Mouse (Mus musculus): ENCODE measurements around the gene Dctd.

DNA sequence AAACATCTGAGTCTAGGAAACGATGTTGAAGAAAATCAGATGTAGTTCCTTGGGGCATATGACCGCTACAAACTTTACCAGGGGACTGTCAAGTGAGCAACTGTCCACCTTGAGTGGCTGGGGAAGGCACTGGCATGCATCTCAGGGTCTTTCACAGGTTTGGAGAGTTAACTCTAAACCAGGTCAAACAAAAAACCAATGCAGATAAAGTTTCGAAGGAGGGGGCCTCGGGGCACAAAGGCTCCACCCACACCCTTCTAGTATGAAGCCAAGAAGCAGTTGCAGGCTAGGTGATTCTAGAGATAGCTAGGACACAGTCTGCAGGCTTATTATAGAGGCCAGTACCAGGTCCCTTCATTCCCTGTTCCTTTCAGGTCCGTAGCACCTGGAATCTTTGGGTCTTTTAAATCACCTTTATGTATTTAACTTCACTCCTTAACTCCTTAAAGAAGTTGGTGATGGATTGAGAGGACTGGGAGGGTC is 10.5 kb downstream of the Dctd start:
- TF ChIP-seq CTCF (IDR thresholded peaks at IDR 0.05; ENCODE audit: low read depth, low read length), result no peak
- no peak for TF ChIP-seq GATA1 (IDR thresholded peaks at IDR 0.05; ENCODE audit: borderline replicate concordance, low read length)
- TF ChIP-seq TAL1 (conservative IDR thresholded peaks at IDR 0.05; ENCODE audit: low read depth, low read length), result no peak
- no peak for TF ChIP-seq POLR2AphosphoS5 (IDR thresholded peaks at IDR 0.05; ENCODE audit: insufficient replicate concordance, low read depth, low read length)
- TF ChIP-seq GATA2 (IDR thresholded peaks at IDR 0.05; ENCODE audit: borderline replicate concordance, low read depth, low read length), result no peak
